Mouse (Mus musculus) E14TG2a.4 (cell line): ENCODE measurements at regions not wholly inside any gene's neighbourhood (a gene's known extent, or its start where the extent isn't known, plus 50 kb on each side); places are given as distances from the start of the nearest gene placed in this dataset.

Experiments
- CTCF ChIP-seq: conservative IDR thresholded peaks from 2 replicates; pipeline ENCODE4 v1.5.1; 2014; ENCODE audit warnings: low read length
- NANOG ChIP-seq: IDR thresholded peaks from 2 replicates; pipeline ENCODE4 v1.6.1; 2014; ENCODE audit warnings: borderline replicate concordance, low read length, mixed read lengths
- POU5F1 ChIP-seq: IDR thresholded peaks from 2 replicates; pipeline ENCODE4 v1.6.1; 2014; ENCODE audit warnings: low read length, borderline replicate concordance

- TF ChIP-seq CTCF (no peak), POU5F1 (no peak), NANOG (no peak)
Observed at GRCm38 (mm10) chr1:90457396-90457795, 145.4 kb upstream of the Cops8 start.
